Mouse (Mus musculus): ENCODE results near the gene Cplx1.
"Not testable (repeated sequence)": the region's sequence is repeated elsewhere in the genome, so short reads cannot be mapped to it uniquely, and the experiment has no call there.

Gene Cplx1

DNA sequence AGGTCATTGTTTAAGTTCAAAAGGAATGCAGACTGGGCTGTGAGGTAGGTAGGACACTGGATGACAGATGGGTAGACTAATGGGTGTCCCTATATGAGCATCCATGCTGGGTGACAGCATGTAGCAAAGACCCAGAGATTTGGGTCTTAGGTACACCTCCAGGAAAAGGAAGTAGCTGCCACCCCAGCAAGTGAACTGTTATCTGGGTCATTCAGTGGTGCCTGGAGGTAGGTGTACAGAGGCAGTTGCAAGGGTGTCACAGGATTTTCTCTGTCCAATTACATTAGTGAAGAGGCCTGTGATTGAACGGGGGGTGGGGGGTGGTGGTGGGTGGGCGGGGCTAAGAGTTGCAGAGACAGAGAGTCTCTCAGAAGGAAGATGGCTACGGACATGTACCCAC, 33.2 kb downstream of the Cplx1 start:
- DNase-seq (ENCODE audit: low spot score in 2 of 2): no peak

DNA sequence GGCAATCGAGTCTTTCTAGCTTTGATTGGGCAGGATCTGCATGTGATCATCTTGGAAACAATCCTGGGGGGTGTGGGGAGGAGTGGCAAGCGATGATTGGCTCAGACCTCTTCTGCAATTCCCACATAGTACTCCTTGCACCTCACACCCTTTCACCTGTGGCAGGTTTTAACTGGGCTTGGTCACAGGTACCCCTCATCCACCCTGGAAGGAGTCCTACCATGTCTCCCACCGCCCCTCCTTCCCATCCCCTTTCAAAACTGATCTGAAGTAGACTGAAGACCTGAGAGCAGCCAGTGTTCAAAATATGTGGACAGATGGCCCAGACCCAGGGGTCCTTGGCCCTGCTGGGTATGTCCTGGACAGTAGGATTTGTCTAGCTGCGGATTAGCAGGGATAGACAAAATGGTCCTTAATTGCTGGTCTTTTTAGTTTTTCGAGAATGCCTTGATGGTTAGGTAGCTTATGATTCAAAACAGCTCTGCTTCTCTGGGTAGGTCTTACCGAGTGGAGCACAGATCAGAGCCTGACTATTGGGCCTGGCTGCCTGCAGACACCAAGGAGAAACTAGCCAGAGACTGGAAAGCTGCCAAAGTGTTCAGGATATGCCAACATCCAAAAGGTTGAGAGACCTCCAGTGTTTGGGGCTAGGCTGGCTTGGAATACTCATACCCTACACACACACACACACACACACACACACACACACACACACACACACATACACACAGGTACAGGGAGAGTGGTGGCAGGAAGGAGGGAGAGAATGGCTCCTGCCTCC, 34.1 kb downstream of the Cplx1 start:
- DNase-seq (ENCODE audit: low spot score in 2 of 2): no peak

DNA sequence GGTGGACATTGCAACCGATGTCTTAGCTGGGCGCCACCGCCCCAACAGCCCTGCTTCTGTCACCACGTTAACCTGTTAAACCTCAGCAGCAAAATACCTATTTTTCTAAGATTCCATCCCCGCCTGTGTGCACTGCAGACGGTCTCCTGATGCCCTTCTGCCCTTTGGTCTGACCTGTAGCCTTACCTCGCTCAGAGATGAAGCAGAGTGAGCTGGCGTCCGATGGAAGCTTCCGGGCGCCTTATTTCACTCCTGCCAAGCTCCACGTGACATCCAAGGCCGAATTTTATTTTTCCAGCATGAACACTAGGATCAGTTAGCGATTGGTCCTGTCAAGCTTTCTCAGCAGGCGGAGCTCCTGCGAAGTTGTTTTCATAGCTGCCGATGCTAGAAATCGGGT, 47.5 kb downstream of the Cplx1 start:
- DNase-seq (ENCODE audit: low spot score in 2 of 2): no peak

DNA sequence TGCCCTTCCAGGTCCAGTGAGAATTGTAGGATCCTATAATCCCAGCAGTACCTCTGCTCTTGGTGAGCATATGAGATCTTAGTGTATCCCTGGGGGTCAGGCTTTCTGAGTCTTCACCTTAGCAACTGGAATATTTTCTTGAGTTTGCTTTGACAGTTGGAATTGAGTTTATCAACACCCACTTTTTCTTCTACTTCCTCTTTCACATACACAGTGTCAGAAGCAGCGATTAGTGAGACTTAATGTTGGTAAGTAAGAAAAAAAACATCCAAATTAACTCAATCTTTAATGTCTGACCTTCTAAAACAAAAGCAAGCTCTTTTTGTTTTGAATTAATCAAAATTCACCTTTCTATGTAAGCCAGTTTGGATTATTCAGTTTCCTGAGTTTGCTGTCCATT, 48.3 kb downstream of the Cplx1 start:
- no peak for DNase-seq (ENCODE audit: low spot score in 2 of 2)

DNA sequence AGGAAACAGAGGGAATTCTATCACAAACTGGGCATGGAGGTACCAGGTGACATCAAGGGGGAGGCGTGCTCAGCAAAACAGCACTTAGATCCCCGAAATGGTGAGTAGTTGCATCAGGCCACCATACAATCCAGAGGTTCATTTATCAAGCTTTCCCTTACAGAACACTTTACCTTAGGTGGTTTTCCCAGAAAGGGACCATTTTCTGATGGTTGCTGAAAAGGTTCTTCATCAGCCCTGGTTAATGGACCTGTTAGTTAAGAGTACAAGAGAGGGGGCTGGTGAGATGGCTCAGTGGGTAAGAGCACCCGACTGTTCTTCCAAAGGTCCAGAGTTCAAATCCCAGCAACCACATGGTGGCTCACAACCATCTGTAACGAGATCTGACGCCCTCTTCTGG, 63.7 kb downstream of the Cplx1 start:
- not testable (repeated sequence) for DNase-seq (ENCODE audit: low spot score in 2 of 2)

DNA sequence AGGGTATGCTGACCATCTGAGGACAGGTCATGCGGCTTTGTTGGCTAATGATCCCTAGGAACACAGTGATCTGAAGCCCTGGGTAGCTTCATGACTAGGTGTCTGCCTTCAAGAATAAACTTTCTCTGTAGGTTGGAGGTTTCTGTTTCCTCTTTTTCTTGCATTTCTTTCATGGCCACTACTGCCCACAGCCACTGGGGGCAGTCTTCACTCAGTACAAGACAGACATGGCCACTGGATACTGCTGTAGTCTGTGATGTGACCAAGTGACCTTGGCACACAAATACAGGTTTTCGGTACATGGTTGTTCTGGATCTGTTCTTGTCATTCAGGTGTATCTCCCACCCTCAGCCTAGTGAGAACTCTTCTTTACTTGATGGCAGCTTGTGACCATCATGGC, 64.6 kb downstream of the Cplx1 start:
- peak in 1 of 2 experiments; percentile 13 for DNase-seq (ENCODE audit: low spot score in 2 of 2)

DNA sequence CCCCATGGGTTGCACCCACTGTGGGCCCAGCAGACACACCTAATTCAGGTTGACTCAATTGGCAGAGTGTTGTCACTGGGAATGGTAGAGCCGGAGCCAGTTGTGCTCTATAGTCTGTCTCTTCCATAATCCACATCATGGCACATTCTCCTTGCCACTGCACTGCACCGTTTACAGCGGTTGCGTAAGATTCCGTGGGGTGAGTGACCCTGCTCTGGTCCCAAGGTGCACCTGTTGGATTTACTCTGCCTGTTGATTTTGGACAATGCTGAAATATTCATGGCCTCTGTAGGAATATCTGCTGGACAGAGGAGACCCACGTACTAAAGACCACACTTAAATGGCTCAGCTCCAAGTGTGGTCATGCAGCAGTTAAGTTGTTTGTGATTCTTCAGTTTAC, 66.8 kb downstream of the Cplx1 start:
- DNase-seq (ENCODE audit: low spot score in 2 of 2): no peak

DNA sequence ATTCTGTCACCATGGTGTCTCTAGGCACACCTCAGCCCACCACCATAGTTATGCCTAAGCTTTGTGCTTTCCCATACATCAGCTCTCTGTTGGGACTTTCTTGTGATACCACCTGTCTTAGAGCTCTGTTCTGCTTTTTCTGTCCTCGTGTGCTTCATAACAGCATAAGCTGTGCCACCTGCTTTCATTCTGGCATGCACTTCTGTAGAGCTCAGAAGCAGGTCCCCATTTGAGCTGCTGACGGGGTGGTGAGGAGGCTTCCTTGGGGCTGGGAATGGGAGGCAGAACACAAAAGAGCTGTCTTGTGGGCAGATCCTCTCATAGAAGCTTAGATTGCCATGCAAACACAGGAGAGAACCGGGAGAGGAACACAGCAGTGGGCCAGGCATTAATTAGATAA, 73.8 kb downstream of the Cplx1 start:
- no peak for DNase-seq (ENCODE audit: low spot score in 2 of 2)

DNA sequence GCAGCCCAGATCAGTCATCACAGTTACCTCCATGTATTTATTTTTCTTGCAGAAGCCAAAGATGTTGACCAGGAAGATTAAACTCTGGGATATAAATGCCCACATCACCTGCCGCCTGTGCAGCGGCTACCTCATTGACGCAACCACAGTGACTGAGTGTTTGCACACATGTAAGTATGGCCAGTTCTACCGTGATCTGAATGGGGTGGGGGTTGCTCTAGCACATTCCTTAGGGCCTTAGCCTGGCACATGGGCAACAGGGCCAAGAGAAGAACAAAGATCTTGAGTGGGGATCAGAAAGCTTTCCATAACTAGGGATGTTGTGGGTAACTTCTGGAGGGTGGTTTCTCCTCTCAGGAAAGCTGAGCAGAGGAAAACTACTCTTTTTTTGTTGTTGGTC, 76.1 kb downstream of the Cplx1 start:
- no peak for DNase-seq (ENCODE audit: low spot score in 2 of 2)

DNA sequence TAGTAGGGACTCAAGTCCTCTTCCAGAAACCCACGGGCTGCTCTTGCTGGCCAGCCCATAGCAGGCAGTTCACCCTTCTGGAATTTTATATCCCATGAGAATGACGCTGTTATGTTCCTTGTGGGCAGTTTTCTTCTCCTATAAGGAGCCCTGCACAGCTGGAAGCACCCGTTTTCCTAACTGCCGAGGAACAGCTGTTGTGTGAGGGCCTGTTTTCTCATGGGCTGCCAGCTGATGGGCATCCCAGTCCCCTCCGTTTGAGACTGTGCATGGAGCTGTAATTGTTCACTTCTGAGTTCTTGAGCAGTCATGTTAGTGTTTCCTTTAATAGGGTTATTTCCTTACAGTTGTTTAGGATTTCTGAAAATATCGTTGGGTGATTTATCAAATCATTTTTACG, 80.2 kb downstream of the Cplx1 start:
- DNase-seq (ENCODE audit: low spot score in 2 of 2): no peak

Data from thymus, postnatal 10 days (tissue).